Mouse (Mus musculus): Measurements from ENCODE around the gene Ccdc60.
"Not testable (repeated sequence)": the region's sequence is repeated elsewhere in the genome, so short reads cannot be mapped to it uniquely, and the experiment has no call there.

- TF ChIP-seq CTCF, POLR2A (IDR thresholded peaks at IDR 0.05; ENCODE audit: extremely low read depth, insufficient read depth, low read length): not testable (repeated sequence)
These were observed 142.3 kb downstream of the Ccdc60 start for GRCm38 (mm10) chr5:116146446-116146845.
